Mouse (Mus musculus): Measurements from ENCODE around the gene Trpc7.

Gene Trpc7

GRCm38 (mm10) chr13:56790683-56791082, 105.1 kb downstream of the Trpc7 start:
- no peak for DNase-seq (ENCODE audit: low spot score)

GRCm38 (mm10) chr13:56782621-56783020, 113.2 kb downstream of the Trpc7 start:
- DNase-seq (ENCODE audit: low spot score) = no peak

- DNase-seq (ENCODE audit: low spot score) = no peak
These were observed 114.1 kb downstream of the Trpc7 start for GRCm38 (mm10) chr13:56781697-56782096.

GRCm38 (mm10) chr13:56780746-56781469, 114.9 kb downstream of the Trpc7 start:
- DNase-seq (ENCODE audit: low spot score) = no peak

GRCm38 (mm10) chr13:56774304-56774703, 121.5 kb downstream of the Trpc7 start:
- no peak for DNase-seq (ENCODE audit: low spot score)

- DNase-seq (ENCODE audit: low spot score) = no peak
These were observed 122.4 kb downstream of the Trpc7 start for GRCm38 (mm10) chr13:56773262-56773870.

- DNase-seq (ENCODE audit: low spot score) = no peak
These were observed 123.2 kb downstream of the Trpc7 start for GRCm38 (mm10) chr13:56772592-56772991.

GRCm38 (mm10) chr13:56770786-56771185, 125.0 kb downstream of the Trpc7 start:
- no peak for DNase-seq (ENCODE audit: low spot score)

GRCm38 (mm10) chr13:56770136-56770578, 125.6 kb downstream of the Trpc7 start:
- no peak for DNase-seq (ENCODE audit: low spot score)

- DNase-seq (ENCODE audit: low spot score) = no peak
These were observed 126.4 kb downstream of the Trpc7 start for GRCm38 (mm10) chr13:56769431-56769830.

GRCm38 (mm10) chr13:56766211-56766610, 129.6 kb downstream of the Trpc7 start:
- DNase-seq (ENCODE audit: low spot score) = no peak

- no peak for DNase-seq (ENCODE audit: low spot score)
These were observed 130.3 kb downstream of the Trpc7 start for GRCm38 (mm10) chr13:56765284-56766032.

GRCm38 (mm10) chr13:56762446-56763229, 133.2 kb downstream of the Trpc7 start:
- no peak for DNase-seq (ENCODE audit: low spot score)

- peak; percentile 39 for DNase-seq (ENCODE audit: low spot score)
These were observed 137.3 kb downstream of the Trpc7 start for GRCm38 (mm10) chr13:56758492-56758891.

GRCm38 (mm10) chr13:56757201-56757600, 138.6 kb downstream of the Trpc7 start:
- DNase-seq (ENCODE audit: low spot score) = no peak

- no peak for DNase-seq (ENCODE audit: low spot score)
These were observed 139.9 kb downstream of the Trpc7 start for GRCm38 (mm10) chr13:56755871-56756270.

- DNase-seq (ENCODE audit: low spot score) = no peak
These were observed 142.4 kb downstream of the Trpc7 start, which contains the start of gene Gm45623 for GRCm38 (mm10) chr13:56753192-56753951. Gm45623 (minus strand) TSS chr13:56753827.

- DNase-seq (ENCODE audit: low spot score) = no peak
These were observed 143.2 kb downstream of the Trpc7 start for GRCm38 (mm10) chr13:56752474-56753191.

- DNase-seq (ENCODE audit: low spot score) = no peak
These were observed 144.0 kb downstream of the Trpc7 start for GRCm38 (mm10) chr13:56751774-56752173.

GRCm38 (mm10) chr13:56749377-56749776, 146.4 kb downstream of the Trpc7 start:
- no peak for DNase-seq (ENCODE audit: low spot score)

- DNase-seq (ENCODE audit: low spot score) = no peak
These were observed 148.2 kb downstream of the Trpc7 start for GRCm38 (mm10) chr13:56747554-56747953.

Measured in urinary bladder, postnatal 10 days (tissue).